ENCODE assay signal across 8 mouse cellular contexts in the genomic region with DNA sequence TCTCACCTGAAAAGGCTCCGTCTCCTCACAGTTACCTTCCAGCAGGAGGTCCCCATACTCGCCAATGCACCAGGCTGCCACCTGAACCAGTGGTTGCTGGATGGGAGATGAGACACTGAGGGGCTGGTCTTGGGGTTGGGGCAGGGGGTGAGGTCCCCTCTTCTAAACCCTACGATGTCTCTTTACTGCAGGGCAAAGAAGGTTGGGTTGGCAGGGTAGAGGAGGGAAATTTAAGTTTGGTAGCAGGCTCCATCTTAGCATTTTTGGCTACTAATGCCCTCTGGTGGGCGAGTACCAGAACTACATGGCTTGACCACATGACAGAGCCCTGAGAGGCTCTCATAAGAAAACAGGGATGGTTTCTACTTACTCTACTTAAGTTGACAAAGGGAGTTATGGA. TPM values are rescaled to one million over a fixed set of nuclear protein-coding genes. Genes with fewer than 3 reads are reported as not detected.
DNase-seq lines count a peak whose midpoint lies in the region; ATAC-seq and TF ChIP-seq lines count a peak whose summit lies in the region.

No protein-coding gene starts in this region.

- H3K79me2 ChIP-seq in heart, adult 2 months (replicated peaks; ENCODE audit: control insufficient read depth, insufficient read depth, low read length), result no peaks in the 10 kb centered on the region
- H3K79me2 ChIP-seq in myocyte (ENCODE audit: control insufficient read depth, insufficient read depth), result no peaks in the 10 kb centered on the region

- no peak for TF ChIP-seq POLR2A in heart, adult 2 months (IDR thresholded peaks at IDR 0.05; ENCODE audit: insufficient read depth, low read depth, low read length)
- no peak for TF ChIP-seq POLR2A in bone marrow macrophage, adult 2 months (IDR thresholded peaks at IDR 0.05; ENCODE audit: borderline replicate concordance, low read depth, low read length)
- TF ChIP-seq POLR2A in myocyte (IDR thresholded peaks at IDR 0.05; ENCODE audit: insufficient read length, low read depth), result no peak

- H3K27ac ChIP-seq in heart, adult 2 months, result no peak overlapping the region
- no peak overlapping the region for H3K27ac ChIP-seq in heart, embryonic 10.5 days
- no peak overlapping the region for H3K27ac ChIP-seq in bone marrow macrophage, adult 2 months (ENCODE audit: insufficient read depth, low read depth, low read length)

- peaks cover 1% of the 10 kb centered on the region for H3K4me1 ChIP-seq in heart, adult 2 months (ENCODE audit: control insufficient read depth, insufficient read depth, low read length)
- H3K4me1 ChIP-seq in heart, embryonic 10.5 days, result peaks cover 33% of the 10 kb centered on the region
- peaks cover 24% of the 10 kb centered on the region for H3K4me1 ChIP-seq in bone marrow macrophage, adult 2 months (ENCODE audit: control insufficient read depth, insufficient read depth, low read length)

- no peak overlapping the region for H3ac ChIP-seq in myocyte (ENCODE audit: control insufficient read depth, insufficient read length)

- ATAC-seq in frontal cortex, adult (ENCODE audit: low TSS enrichment), result no peak

- peak; percentile 89 for TF ChIP-seq CTCF in heart, adult 2 months (IDR thresholded peaks at IDR 0.05)
- TF ChIP-seq CTCF in bone marrow macrophage, adult 2 months (IDR thresholded peaks at IDR 0.05; ENCODE audit: low read depth, low read length), result peak; percentile 57

- TF ChIP-seq EP300 in heart, adult 2 months (IDR thresholded peaks at IDR 0.05; ENCODE audit: insufficient read depth, low read depth, low read length), result no peak

- no peaks in the 10 kb centered on the region for H3K36me3 ChIP-seq in heart, adult 2 months (ENCODE audit: control insufficient read depth, insufficient read depth, low read length)
- H3K36me3 ChIP-seq in heart, embryonic 10.5 days, result peaks cover 33% of the 10 kb centered on the region
- H3K36me3 ChIP-seq in myocyte (ENCODE audit: control insufficient read depth, insufficient read depth), result peaks cover 3% of the 10 kb centered on the region

- no peak overlapping the region for H3K4me3 ChIP-seq in heart, adult 2 months
- no peak overlapping the region for H3K4me3 ChIP-seq in heart, embryonic 10.5 days
- H3K4me3 ChIP-seq in bone marrow macrophage, adult 2 months (ENCODE audit: insufficient read depth, low read length), result no peak overlapping the region
- H3K4me3 ChIP-seq in myocyte, result no peak overlapping the region

- peak in 1 of 2 experiments; percentile 52 for DNase-seq in heart, adult 2 months
- no peak for DNase-seq in heart, embryonic 10.5 days (ENCODE audit: low spot score)
- peak; percentile 63 for DNase-seq in right cerebral cortex, adult 18-20 months
- no peak for DNase-seq in right cerebral cortex, postnatal 14 days
- peak; percentile 56 for DNase-seq in forelimb bud, embryonic 11.5 days (ENCODE audit: low read depth, low spot score)

- H3K9me3 ChIP-seq in heart, embryonic 10.5 days, result no peaks in the 10 kb centered on the region

- intact Hi-C loops in heart, adult 2 months (cut with DNase I), result no loop called here

- H3K4me2 ChIP-seq in myocyte (ENCODE audit: low read depth), result no peak overlapping the region

- H3K9ac ChIP-seq in heart, adult 2 months (ENCODE audit: low read depth, low read length), result no peak overlapping the region

- H3K27me3 ChIP-seq in heart, adult 2 months (ENCODE audit: control insufficient read depth, insufficient read depth, low read length), result no peaks in the 10 kb centered on the region
- peaks cover 22% of the 10 kb centered on the region for H3K27me3 ChIP-seq in heart, embryonic 10.5 days (ENCODE audit: insufficient read depth, poor library complexity, severe bottlenecking)
- H3K27me3 ChIP-seq in myocyte (ENCODE audit: control insufficient read depth, insufficient read depth, insufficient read length), result no peaks in the 10 kb centered on the region

- WGBS in heart, adult 2 months, result 53% methylated on average over 4 of the region's 4 CpGs
- 47% methylated on average over 4 of the region's 4 CpGs for WGBS in heart, embryonic 10.5 days

TF ChIP-seq in myocyte, 11 proteins besides CTCF, POLR2A, EP300 and RAD21:
- TF ChIP-seq USF1 (IDR thresholded peaks at IDR 0.05; ENCODE audit: low read depth), result peak; percentile 19
- no peak for TF ChIP-seq MYOG (IDR thresholded peaks at IDR 0.05; ENCODE audit: control insufficient read depth in 1 of 3, insufficient read depth in 1 of 3, insufficient read length in 2 of 3, low read depth in 2 of 3)

RNA-seq across cellular contexts. Expression of gene Ap1g2, which starts 4.8 kb away (rescaled TPM):
- total RNA-seq in heart, adult 2 months (2021), result 1 to 10 TPM; 5.3 to 5.6 TPM
- polyA plus RNA-seq in heart, adult 2 months (2012; rRNA removed), result 8.2 and 10.2 TPM in 2 replicates
- 15.6 and 18.9 TPM in 2 replicates for polyA plus RNA-seq in heart, embryonic 10.5 days (2016; fragmentation: Nextera tagmentation; extraction: Ambion mirVana)
- polyA plus RNA-seq in bone marrow macrophage, adult 2 months (2012; ENCODE audit: insufficient read depth, insufficient read length, missing spikeins), result 43.0 and 51.9 TPM in 2 replicates
- polyA plus RNA-seq in myocyte (2012; fragmentation: generic; extraction: Trizol), result 6.5 TPM

RNA-seq across cellular contexts. Expression of gene Thtpa, which starts 7.0 kb away (rescaled TPM):
- total RNA-seq in heart, adult 2 months (2021), result 10 to 100 TPM; 10.7 to 13.4 TPM
- 8.2 and 9.7 TPM in 2 replicates for polyA plus RNA-seq in heart, adult 2 months (2012; rRNA removed)
- 16.1 and 16.4 TPM in 2 replicates for polyA plus RNA-seq in heart, embryonic 10.5 days (2016; fragmentation: Nextera tagmentation; extraction: Ambion mirVana)
- 10.6 and 12.3 TPM in 2 replicates for polyA plus RNA-seq in bone marrow macrophage, adult 2 months (2012; ENCODE audit: insufficient read depth, insufficient read length, missing spikeins)
- 10.8 TPM for polyA plus RNA-seq in myocyte (2012; fragmentation: generic; extraction: Trizol)

RNA-seq across cellular contexts. Expression of gene Zfhx2, which starts 9.5 kb away (rescaled TPM):
- total RNA-seq in heart, adult 2 months (2021), result 1 to 10 TPM; 3.9 to 4.1 TPM
- polyA plus RNA-seq in heart, adult 2 months (2012; rRNA removed), result 1.1 and 1.3 TPM in 2 replicates
- polyA plus RNA-seq in heart, embryonic 10.5 days (2016; fragmentation: Nextera tagmentation; extraction: Ambion mirVana), result 3.8 and 4.2 TPM in 2 replicates
- polyA plus RNA-seq in bone marrow macrophage, adult 2 months (2012; ENCODE audit: insufficient read depth, insufficient read length, missing spikeins), result 7.1 and 7.6 TPM in 2 replicates
- polyA plus RNA-seq in myocyte (2012; fragmentation: generic; extraction: Trizol), result 0.98 TPM

RNA-seq across cellular contexts. Expression of gene Jph4, which starts 15.1 kb away (rescaled TPM):
- total RNA-seq in heart, adult 2 months (2021), result under 1 TPM in 1 of 2 experiments, not detected in 1; 0.23 TPM
- polyA plus RNA-seq in heart, adult 2 months (2012; rRNA removed), result 0.25 and 0.32 TPM in 2 replicates
- 0.06 and 0.18 TPM in 2 replicates for polyA plus RNA-seq in heart, embryonic 10.5 days (2016; fragmentation: Nextera tagmentation; extraction: Ambion mirVana)
- polyA plus RNA-seq in bone marrow macrophage, adult 2 months (2012; ENCODE audit: insufficient read depth, insufficient read length, missing spikeins), result not detected in 2 replicates
- polyA plus RNA-seq in myocyte (2012; fragmentation: generic; extraction: Trizol), result not detected

Comparison
In these comparisons a context has a peak if more than half of its experiments do, and no peak if none do; other contexts are left out.
1. DNase-seq: peak in right cerebral cortex, adult 18-20 months (single experiment) and forelimb bud, embryonic 11.5 days (single experiment); none in heart, embryonic 10.5 days (single experiment) and right cerebral cortex, postnatal 14 days (single experiment).